Mouse (Mus musculus): Measurements from ENCODE around the gene Ten1. TPM values are rescaled to one million over a fixed set of nuclear protein-coding genes. Genes with fewer than 3 reads are reported as not detected.

Gene Ten1
- polyA plus RNA-seq, 1 experiment from 2014 or later = 43.4 TPM

GRCm38 (mm10) chr11:116198132-116198531 is 523 bp upstream of the Ten1 start:
- Histone ChIP-seq H3K4me2 (peak overlapping the region; percentile 94), H3K9ac (peak overlapping the region; percentile 87), H3K27me3 (replicated peaks) (no peaks in the 10 kb centered on the region), H3K4me1 (peaks cover 52% of the 10 kb centered on the region), H3K4me3 (peak overlapping the region; percentile 82), H3K36me3 (peaks cover 8% of the 10 kb centered on the region; the same call in 1 of the 2 replicates), H3K27ac (peak overlapping the region; percentile 88), H3K9me3 (replicated peaks) (no peaks in the 10 kb centered on the region)
- ATAC-seq = peak; percentile 14
- WGBS (ENCODE audit: insufficient replicate concordance) = 19% methylated on average over 13 of the region's 13 CpGs

DNA sequence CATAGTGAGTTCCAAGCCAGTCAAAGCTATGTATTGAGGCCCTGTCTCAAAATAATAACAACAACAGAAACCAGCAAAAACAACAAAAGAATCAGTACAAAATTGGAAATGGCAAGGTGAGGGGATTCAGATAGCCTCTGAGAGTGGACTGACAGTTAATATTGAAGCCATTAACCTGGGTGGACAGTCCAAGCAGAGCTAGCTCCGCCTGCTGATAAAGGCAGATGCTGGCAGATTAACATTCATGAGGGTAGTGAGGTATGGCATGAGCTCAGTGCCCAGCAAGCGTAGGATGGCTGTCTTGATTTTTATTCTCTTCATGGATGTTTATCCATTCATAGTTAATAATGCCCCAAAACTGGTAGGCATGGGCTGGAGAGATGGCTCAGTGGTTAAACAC is 2.5 kb downstream of the Ten1 start:
- no peak overlapping the region for H3K4me2 ChIP-seq
- peaks cover 27% of the 10 kb centered on the region for H3K36me3 ChIP-seq
- no peak overlapping the region for H3K9ac ChIP-seq
- 70% methylated on average over 2 of the region's 2 CpGs for WGBS (ENCODE audit: insufficient replicate concordance)
- H3K27me3 ChIP-seq (replicated peaks) = no peaks in the 10 kb centered on the region
- H3K4me3 ChIP-seq = no peak overlapping the region
- peaks cover 38% of the 10 kb centered on the region for H3K4me1 ChIP-seq
- no peak overlapping the region for H3K27ac ChIP-seq
- no peak for ATAC-seq
- H3K9me3 ChIP-seq (replicated peaks) = no peaks in the 10 kb centered on the region

- Histone ChIP-seq H3K4me1 (peaks cover 30% of the 10 kb centered on the region), H3K36me3 (peaks cover 36% of the 10 kb centered on the region), H3K4me2 (no peak overlapping the region), H3K9ac (no peak overlapping the region), H3K9me3 (replicated peaks) (no peaks in the 10 kb centered on the region), H3K4me3 (no peak overlapping the region), H3K27me3 (replicated peaks) (no peaks in the 10 kb centered on the region), H3K27ac (no peak overlapping the region)
- ATAC-seq = no peak
- WGBS (ENCODE audit: insufficient replicate concordance) = 89% methylated on average over 3 of the region's 3 CpGs
These were observed 4.5 kb downstream of the Ten1 start for GRCm38 (mm10) chr11:116203150-116203549.

DNA sequence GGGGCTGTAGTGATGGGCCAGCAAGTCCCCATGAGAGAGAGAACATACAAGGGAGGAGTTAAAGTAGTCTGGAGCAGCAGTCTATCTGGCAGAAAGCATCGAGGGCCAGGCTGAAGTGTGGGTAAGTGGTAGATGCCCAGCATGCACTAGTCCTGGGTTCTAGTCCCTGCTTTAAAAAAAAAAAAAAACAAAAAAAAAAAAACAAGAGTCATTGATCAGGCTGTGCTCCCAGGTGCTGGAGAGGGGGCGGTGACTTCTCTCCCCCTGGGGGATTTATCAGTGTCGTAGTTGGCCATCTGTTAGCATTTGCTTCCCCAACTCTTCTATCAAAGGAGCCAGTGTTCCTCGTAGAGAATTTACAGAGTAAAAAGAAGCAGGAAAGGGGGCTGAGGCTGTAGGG is 8.0 kb downstream of the Ten1 start:
- no peak overlapping the region for H3K27ac ChIP-seq
- H3K4me1 ChIP-seq = peaks cover 28% of the 10 kb centered on the region
- H3K4me3 ChIP-seq = no peak overlapping the region
- 0 out of 2 replicates have a peak, but pooled peaks have one; percentile 35 for ATAC-seq
- no peaks in the 10 kb centered on the region for H3K27me3 ChIP-seq (replicated peaks)
- H3K36me3 ChIP-seq = peaks cover 41% of the 10 kb centered on the region
- 51% methylated on average over 4 of the region's 4 CpGs for WGBS (ENCODE audit: insufficient replicate concordance)
- H3K4me2 ChIP-seq = no peak overlapping the region
- no peak overlapping the region for H3K9ac ChIP-seq
- no peaks in the 10 kb centered on the region for H3K9me3 ChIP-seq (replicated peaks)

DNA sequence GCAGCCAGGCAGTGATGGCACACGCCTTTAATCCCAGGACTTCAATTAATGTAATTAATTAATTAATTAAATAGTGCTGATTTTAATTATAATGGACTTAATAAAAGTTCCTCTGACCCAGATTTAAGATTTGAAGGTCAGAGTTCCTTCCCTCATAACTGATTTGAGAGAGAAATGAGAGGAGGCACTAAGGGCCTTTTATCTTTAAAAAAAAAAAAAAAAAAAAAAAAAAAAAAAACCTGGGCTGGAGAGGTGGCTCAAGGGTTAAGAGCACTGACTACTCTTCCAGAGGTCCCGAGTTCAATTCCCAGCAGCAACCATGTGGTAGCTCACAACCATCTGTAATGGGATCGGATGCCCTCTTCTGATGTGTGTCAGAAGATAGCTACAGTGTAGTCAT is 10.0 kb downstream of the Ten1 start:
- no peak overlapping the region for H3K27ac ChIP-seq
- no peaks in the 10 kb centered on the region for H3K27me3 ChIP-seq (replicated peaks)
- peaks cover 40% of the 10 kb centered on the region for H3K36me3 ChIP-seq
- H3K4me3 ChIP-seq = no peak overlapping the region
- 75% methylated on average over 3 of the region's 3 CpGs for WGBS (ENCODE audit: insufficient replicate concordance)
- H3K4me2 ChIP-seq = no peak overlapping the region
- H3K9ac ChIP-seq = no peak overlapping the region
- ATAC-seq = no peak
- peaks cover 22% of the 10 kb centered on the region; the same call in 1 of the 2 replicates for H3K4me1 ChIP-seq
- no peaks in the 10 kb centered on the region for H3K9me3 ChIP-seq (replicated peaks)

GRCm38 (mm10) chr11:116209257-116209656 is 10.6 kb downstream of the Ten1 start:
- Histone ChIP-seq H3K4me1 (peaks cover 22% of the 10 kb centered on the region; the same call in 1 of the 2 replicates), H3K4me3 (no peak overlapping the region), H3K4me2 (no peak overlapping the region), H3K9ac (no peak overlapping the region), H3K36me3 (peaks cover 40% of the 10 kb centered on the region), H3K27ac (no peak overlapping the region), H3K27me3 (replicated peaks) (no peaks in the 10 kb centered on the region), H3K9me3 (replicated peaks) (no peaks in the 10 kb centered on the region)
- WGBS (ENCODE audit: insufficient replicate concordance) = 73% methylated on average over 8 of the region's 8 CpGs
- no peak for ATAC-seq

- H3K4me1 ChIP-seq = peaks cover 22% of the 10 kb centered on the region; the same call in 1 of the 2 replicates
- no peak overlapping the region for H3K27ac ChIP-seq
- no peak for ATAC-seq
- H3K4me3 ChIP-seq = no peak overlapping the region
- H3K36me3 ChIP-seq = peaks cover 30% of the 10 kb centered on the region
- H3K9me3 ChIP-seq (replicated peaks) = no peaks in the 10 kb centered on the region
- no peak overlapping the region for H3K4me2 ChIP-seq
- WGBS (ENCODE audit: insufficient replicate concordance) = 50% methylated on average over 5 of the region's 5 CpGs
- no peaks in the 10 kb centered on the region for H3K27me3 ChIP-seq (replicated peaks)
- H3K9ac ChIP-seq = no peak overlapping the region
These were observed 12.0 kb downstream of the Ten1 start for GRCm38 (mm10) chr11:116210696-116211095.

DNA sequence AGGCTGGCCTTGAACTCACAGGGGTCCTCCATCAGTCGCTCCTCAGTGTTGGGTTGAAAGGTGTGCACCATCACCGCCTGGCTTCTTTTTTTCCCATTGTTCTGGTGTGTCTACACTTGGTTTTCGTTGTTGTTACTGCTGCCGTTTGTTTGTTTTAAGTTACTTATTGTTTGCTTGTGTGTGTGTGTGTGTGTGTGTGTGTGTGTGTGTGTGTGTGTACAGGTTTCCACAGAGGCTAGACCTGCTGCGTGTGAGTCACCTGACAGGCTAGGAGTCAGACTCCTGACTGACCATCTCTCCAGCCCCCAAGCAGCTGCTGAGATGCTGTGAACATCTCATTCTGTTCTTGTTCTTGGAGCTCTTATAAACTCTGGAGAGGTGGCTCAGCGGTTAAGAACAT is 14.2 kb downstream of the Ten1 start:
- Histone ChIP-seq H3K27ac (no peak overlapping the region), H3K4me3 (no peak overlapping the region), H3K9me3 (replicated peaks) (no peaks in the 10 kb centered on the region), H3K9ac (no peak overlapping the region), H3K36me3 (peaks cover 12% of the 10 kb centered on the region), H3K4me1 (peaks cover 12% of the 10 kb centered on the region; the same call in 1 of the 2 replicates), H3K4me2 (no peak overlapping the region), H3K27me3 (replicated peaks) (no peaks in the 10 kb centered on the region)
- ATAC-seq = no peak
- 77% methylated on average over 6 of the region's 6 CpGs for WGBS (ENCODE audit: insufficient replicate concordance)

GRCm38 (mm10) chr11:116213877-116214510 is 15.3 kb downstream of the Ten1 start:
- H3K27ac ChIP-seq = no peak overlapping the region
- no peaks in the 10 kb centered on the region for H3K27me3 ChIP-seq (replicated peaks)
- no peak overlapping the region for H3K9ac ChIP-seq
- H3K4me1 ChIP-seq = peaks cover 19% of the 10 kb centered on the region
- no peak overlapping the region for H3K4me2 ChIP-seq
- H3K9me3 ChIP-seq (replicated peaks) = no peaks in the 10 kb centered on the region
- WGBS (ENCODE audit: insufficient replicate concordance) = 78% methylated on average over 13 of the region's 13 CpGs
- H3K4me3 ChIP-seq = no peak overlapping the region
- peaks cover 6% of the 10 kb centered on the region for H3K36me3 ChIP-seq
- no peak for ATAC-seq

DNA sequence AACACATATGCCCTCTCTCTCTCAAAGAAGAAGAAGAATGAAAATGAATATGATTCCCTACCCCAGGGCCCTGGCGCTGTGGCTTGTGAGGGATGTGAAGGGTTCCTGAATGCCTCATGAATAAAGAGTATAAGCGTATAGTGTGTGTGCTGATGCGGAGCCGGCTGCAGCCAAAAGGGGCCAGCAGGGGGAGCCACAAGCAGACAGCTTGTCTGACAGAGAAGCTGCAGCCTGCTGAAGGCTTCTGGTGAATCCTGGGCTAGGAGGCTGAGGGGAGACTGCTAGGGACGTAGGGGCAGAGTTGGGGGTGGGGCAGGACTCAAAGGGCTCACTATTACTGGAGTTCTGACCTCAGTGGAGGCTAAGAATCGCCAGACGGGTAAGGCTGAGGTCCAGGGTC is 16.5 kb downstream of the Ten1 start:
- Histone ChIP-seq H3K27me3 (replicated peaks) (peaks cover 3% of the 10 kb centered on the region), H3K4me2 (no peak overlapping the region), H3K9me3 (replicated peaks) (no peaks in the 10 kb centered on the region), H3K4me1 (peaks cover 31% of the 10 kb centered on the region), H3K4me3 (no peak overlapping the region), H3K36me3 (peaks cover 6% of the 10 kb centered on the region), H3K9ac (no peak overlapping the region), H3K27ac (no peak overlapping the region)
- ATAC-seq = no peak
- 73% methylated on average over 7 of the region's 7 CpGs for WGBS (ENCODE audit: insufficient replicate concordance)

DNA sequence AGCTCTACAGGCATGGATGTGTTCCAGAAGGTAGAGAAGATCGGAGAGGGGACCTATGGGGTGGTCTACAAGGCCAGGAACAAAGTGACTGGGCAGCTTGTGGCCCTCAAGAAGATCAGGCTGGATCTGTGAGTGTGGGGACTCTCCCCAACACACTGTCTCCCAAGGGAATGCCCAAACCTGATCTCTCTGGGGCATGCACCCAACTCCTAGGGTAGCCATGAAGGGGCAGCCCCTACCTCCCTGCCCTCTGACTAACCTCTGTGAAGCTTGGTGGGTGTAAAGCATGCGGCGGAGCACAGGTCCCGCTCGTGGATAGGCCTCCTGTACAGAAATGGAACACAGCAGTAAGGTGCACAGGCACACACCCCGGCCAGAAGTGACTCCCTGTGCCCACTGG is 17.3 kb downstream of the Ten1 start:
- WGBS (ENCODE audit: insufficient replicate concordance) = 77% methylated on average over 6 of the region's 6 CpGs
- Histone ChIP-seq H3K27ac (no peak overlapping the region), H3K4me2 (no peak overlapping the region), H3K9me3 (replicated peaks) (no peaks in the 10 kb centered on the region), H3K4me1 (peaks cover 25% of the 10 kb centered on the region), H3K4me3 (no peak overlapping the region), H3K36me3 (peaks cover 6% of the 10 kb centered on the region), H3K9ac (no peak overlapping the region), H3K27me3 (replicated peaks) (peaks cover 11% of the 10 kb centered on the region)
- ATAC-seq = no peak

- Histone ChIP-seq H3K9ac (no peak overlapping the region), H3K4me2 (no peak overlapping the region), H3K36me3 (peaks cover 6% of the 10 kb centered on the region), H3K27ac (no peak overlapping the region), H3K9me3 (replicated peaks) (no peaks in the 10 kb centered on the region), H3K27me3 (replicated peaks) (peaks cover 17% of the 10 kb centered on the region), H3K4me1 (peaks cover 19% of the 10 kb centered on the region), H3K4me3 (no peak overlapping the region)
- ATAC-seq = no peak
- 75% methylated on average over 11 of the region's 11 CpGs for WGBS (ENCODE audit: insufficient replicate concordance)
These were observed 17.9 kb downstream of the Ten1 start for GRCm38 (mm10) chr11:116216549-116216948.

GRCm38 (mm10) chr11:116218263-116218662 is 19.6 kb downstream of the Ten1 start:
- Histone ChIP-seq H3K36me3 (no peaks in the 10 kb centered on the region), H3K4me2 (no peak overlapping the region), H3K4me3 (no peak overlapping the region), H3K9ac (no peak overlapping the region), H3K4me1 (peaks cover 19% of the 10 kb centered on the region), H3K9me3 (replicated peaks) (no peaks in the 10 kb centered on the region), H3K27me3 (replicated peaks) (peaks cover 34% of the 10 kb centered on the region), H3K27ac (peak overlapping the region; percentile 12; the same call in 1 of the 2 replicates)
- no peak for ATAC-seq
- WGBS (ENCODE audit: insufficient replicate concordance) = 61% methylated on average over 2 of the region's 2 CpGs

Measured in liver, embryonic 12.5 days (tissue).